Mouse (Mus musculus): Measurements from ENCODE around the gene Ulk4. TPM values are rescaled to one million over a fixed set of nuclear protein-coding genes. Genes with fewer than 3 reads are reported as not detected.

Ulk4 gene
- polyA plus RNA-seq, 1 experiment from 2014 or later = 193 TPM

DNA sequence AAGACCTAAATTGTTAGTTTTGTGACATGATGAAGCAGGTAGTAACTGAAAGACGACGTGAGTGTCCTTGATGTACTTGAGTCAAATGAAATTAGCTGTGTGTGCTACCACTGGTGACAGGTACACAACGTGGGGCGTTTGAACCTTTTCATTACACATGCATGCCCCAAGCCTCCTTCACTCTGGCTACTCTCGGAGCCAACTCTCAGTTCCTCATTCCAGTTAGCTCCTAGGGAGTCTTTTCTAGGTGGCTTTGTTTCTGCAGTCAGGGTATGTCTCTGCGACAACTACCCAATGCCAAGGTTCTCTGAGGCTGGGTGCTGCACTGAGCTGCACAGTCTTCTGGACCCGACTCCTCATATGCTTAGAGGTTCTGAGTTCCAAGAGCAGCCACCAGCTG, 100.6 kb downstream of the Ulk4 start:
- ATAC-seq (ENCODE audit: insufficient number of reproducible peaks, insufficient read depth, low FRiP score, low TSS enrichment, low read depth) = no peak
- Histone ChIP-seq H3K4me3 (replicated peaks) (no peak overlapping the region), H3K27ac (no peak overlapping the region), H3K27me3 (no peaks in the 10 kb centered on the region), H3K36me3 (no peaks in the 10 kb centered on the region), H3K9me3 (peaks cover 5% of the 10 kb centered on the region; the same call in 1 of the 2 replicates), H3K4me1 (replicated peaks) (no peaks in the 10 kb centered on the region), H3K9ac (replicated peaks) (no peak overlapping the region), H3K4me2 (no peak overlapping the region)
- 91% methylated on average over 7 of the region's 7 CpGs for WGBS

DNA sequence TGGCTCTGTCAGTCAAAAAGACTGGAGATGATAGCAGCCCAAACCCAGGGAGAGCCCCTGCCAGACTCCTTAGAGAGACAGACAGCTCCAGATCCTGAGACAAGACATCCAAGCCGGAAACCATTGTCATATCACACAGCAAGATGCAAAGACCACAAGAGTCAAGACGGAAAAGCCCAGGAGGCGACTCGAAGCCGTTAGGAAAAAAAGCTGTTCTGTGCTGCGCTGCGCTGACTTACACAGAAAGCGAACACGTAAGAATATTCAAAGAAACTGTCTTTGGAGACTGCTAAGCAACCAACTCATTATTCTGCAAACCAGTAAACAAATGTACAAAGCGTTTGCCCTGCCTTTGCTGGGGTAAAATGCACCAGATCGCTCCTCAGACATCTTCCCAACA, 101.8 kb downstream of the Ulk4 start:
- Histone ChIP-seq H3K4me3 (replicated peaks) (no peak overlapping the region), H3K27ac (no peak overlapping the region), H3K4me1 (replicated peaks) (no peaks in the 10 kb centered on the region), H3K9ac (replicated peaks) (no peak overlapping the region), H3K36me3 (no peaks in the 10 kb centered on the region), H3K27me3 (no peaks in the 10 kb centered on the region), H3K9me3 (peaks cover 8% of the 10 kb centered on the region; the same call in 1 of the 2 replicates), H3K4me2 (no peak overlapping the region)
- ATAC-seq (ENCODE audit: insufficient number of reproducible peaks, insufficient read depth, low FRiP score, low TSS enrichment, low read depth) = no peak
- WGBS = 90% methylated on average over 11 of the region's 11 CpGs

DNA sequence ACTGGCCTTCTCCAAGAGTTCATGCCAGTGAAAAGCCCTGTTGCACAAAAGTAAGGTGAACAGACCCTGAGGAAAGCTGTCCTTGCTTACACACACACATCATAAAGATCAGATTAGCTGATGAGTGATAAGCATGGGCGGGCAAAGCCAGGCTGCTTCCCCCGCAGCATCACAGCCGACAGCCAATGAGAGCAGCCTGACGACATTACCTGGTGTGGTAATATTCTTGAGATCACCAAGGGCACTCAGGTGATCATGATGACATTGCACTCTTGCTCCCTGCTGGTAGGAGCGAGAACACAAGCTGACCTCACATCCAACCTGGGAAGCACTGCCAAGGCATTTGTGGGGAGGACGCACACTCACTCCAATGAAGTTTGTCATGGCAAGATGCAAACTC, 104.9 kb downstream of the Ulk4 start:
- H3K4me2 ChIP-seq = no peak overlapping the region
- H3K4me1 ChIP-seq (replicated peaks) = no peaks in the 10 kb centered on the region
- no peak overlapping the region for H3K4me3 ChIP-seq (replicated peaks)
- no peak for ATAC-seq (ENCODE audit: insufficient number of reproducible peaks, insufficient read depth, low FRiP score, low TSS enrichment, low read depth)
- 74% methylated on average over 6 of the region's 6 CpGs for WGBS
- H3K27ac ChIP-seq = no peak overlapping the region
- no peaks in the 10 kb centered on the region for H3K36me3 ChIP-seq
- H3K27me3 ChIP-seq = no peaks in the 10 kb centered on the region
- H3K9ac ChIP-seq (replicated peaks) = no peak overlapping the region
- 0 out of 2 replicates have a peak, but pooled peaks cover 3% of the 10 kb centered on the region for H3K9me3 ChIP-seq

DNA sequence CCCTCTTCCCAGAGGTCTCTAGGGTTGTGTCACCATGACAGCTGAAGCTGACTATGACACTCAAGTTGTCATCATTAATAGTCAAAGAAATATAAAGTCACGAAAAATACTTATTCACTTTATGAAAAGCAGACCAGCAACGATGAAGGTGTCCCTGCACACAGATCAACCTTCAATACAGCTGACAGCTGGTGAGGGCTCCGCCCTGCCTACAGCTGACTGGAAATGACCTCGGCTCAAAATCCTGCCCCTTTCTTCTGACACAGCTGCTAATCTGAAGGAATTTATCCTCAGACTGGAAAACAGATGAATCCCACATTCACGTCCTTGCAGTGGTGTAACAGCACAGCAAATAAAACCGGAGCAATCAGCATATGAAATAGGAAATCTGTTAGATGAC, 105.4 kb downstream of the Ulk4 start:
- no peak overlapping the region for H3K4me3 ChIP-seq (replicated peaks)
- 0 out of 2 replicates have a peak, but pooled peaks cover 3% of the 10 kb centered on the region for H3K9me3 ChIP-seq
- 71% methylated on average over 6 of the region's 6 CpGs for WGBS
- H3K4me1 ChIP-seq (replicated peaks) = no peaks in the 10 kb centered on the region
- no peaks in the 10 kb centered on the region for H3K27me3 ChIP-seq
- H3K4me2 ChIP-seq = no peak overlapping the region
- H3K9ac ChIP-seq (replicated peaks) = no peak overlapping the region
- no peak overlapping the region for H3K27ac ChIP-seq
- no peak for ATAC-seq (ENCODE audit: insufficient number of reproducible peaks, insufficient read depth, low FRiP score, low TSS enrichment, low read depth)
- H3K36me3 ChIP-seq = no peaks in the 10 kb centered on the region

DNA sequence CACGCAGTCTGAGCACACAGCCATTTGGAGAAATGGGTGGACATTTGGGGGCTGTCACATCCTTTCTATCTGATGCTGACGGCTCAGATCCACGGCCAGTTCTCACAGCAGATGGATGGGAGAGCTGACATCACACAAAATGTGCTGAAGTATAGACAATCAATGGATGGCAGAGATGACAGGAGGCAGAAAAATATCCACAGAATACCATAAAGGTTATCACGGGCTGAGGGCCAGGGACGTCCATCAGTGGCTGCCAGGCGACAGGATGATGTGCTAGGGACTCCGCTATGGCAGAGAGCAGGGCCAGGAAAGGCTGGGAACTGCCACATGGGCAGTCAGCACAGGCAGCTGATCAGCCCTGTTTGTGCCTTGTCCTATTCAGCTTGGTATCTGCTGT, 112.4 kb downstream of the Ulk4 start:
- 86% methylated on average over 7 of the region's 7 CpGs for WGBS
- Histone ChIP-seq H3K36me3 (0 out of 2 replicates have a peak, but pooled peaks cover 3% of the 10 kb centered on the region), H3K27me3 (no peaks in the 10 kb centered on the region), H3K4me1 (replicated peaks) (0 out of 2 replicates have a peak, but pooled peaks cover 6% of the 10 kb centered on the region), H3K27ac (no peak overlapping the region), H3K4me3 (replicated peaks) (no peak overlapping the region), H3K4me2 (no peak overlapping the region), H3K9ac (replicated peaks) (no peak overlapping the region), H3K9me3 (no peaks in the 10 kb centered on the region)
- ATAC-seq (ENCODE audit: insufficient number of reproducible peaks, insufficient read depth, low FRiP score, low TSS enrichment, low read depth) = no peak

DNA sequence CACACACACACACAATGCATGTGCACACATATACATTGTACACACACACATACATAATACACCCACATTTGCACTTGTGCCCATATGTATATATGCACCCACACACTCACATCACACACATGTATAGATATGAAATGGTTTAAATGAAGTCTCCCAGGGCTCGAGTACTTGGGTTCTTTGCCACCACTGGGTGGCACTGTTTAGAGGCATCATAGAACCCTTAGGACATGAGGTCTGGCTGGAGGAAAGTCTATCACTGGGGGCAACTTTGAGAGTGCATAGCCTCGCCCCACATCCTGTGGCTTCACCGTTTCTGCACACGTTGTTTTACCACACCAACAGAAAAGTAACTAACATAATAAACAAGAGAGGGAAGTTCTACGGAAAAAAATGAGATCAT, 114.2 kb downstream of the Ulk4 start:
- WGBS = 57% methylated on average over 5 of the region's 5 CpGs
- H3K9me3 ChIP-seq = no peaks in the 10 kb centered on the region; the same call in 1 of the 2 replicates
- 0 out of 2 replicates have a peak, but pooled peaks cover 3% of the 10 kb centered on the region for H3K36me3 ChIP-seq
- no peak overlapping the region for H3K9ac ChIP-seq (replicated peaks)
- no peak overlapping the region for H3K4me3 ChIP-seq (replicated peaks)
- H3K27me3 ChIP-seq = no peaks in the 10 kb centered on the region
- H3K27ac ChIP-seq = no peak overlapping the region
- ATAC-seq (ENCODE audit: insufficient number of reproducible peaks, insufficient read depth, low FRiP score, low TSS enrichment, low read depth) = no peak
- H3K4me2 ChIP-seq = no peak overlapping the region
- H3K4me1 ChIP-seq (replicated peaks) = 0 out of 2 replicates have a peak, but pooled peaks cover 6% of the 10 kb centered on the region

DNA sequence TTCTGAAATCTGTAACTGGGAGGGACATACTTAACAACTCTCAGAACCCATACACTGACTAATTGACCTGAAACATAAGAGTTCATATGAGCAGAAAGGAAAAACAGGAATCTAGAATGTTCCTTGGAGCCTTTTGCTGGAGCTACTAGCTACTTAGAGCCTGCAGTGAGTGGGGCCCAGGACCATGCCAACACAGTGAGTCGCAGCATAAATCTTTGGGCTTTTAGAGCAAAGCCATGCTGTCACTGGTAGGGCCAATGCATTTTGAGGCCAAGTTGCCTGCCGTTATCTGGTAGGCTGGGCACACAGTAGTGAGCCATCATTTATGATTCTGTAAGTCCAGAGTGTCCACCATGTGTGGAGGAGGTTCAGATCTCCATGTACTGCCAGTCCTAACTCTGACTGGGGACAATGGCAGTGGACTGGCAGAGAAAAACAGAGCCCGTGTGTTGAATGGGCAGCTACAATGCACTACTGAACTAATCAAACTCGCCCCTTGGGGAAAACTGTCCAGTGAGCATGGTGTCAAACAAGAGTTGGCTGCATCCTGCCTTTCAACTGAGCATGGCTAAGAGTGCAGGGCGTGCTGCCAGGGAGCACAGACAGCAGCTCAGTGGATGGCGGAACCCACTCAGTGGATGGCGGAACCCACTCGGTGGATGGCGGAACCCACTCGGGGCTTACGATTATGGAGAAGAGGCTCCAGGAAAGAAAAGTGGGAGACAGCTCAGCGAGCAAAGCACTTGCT, 115.0 kb downstream of the Ulk4 start:
- Histone ChIP-seq H3K9me3 (no peaks in the 10 kb centered on the region; the same call in 1 of the 2 replicates), H3K27me3 (no peaks in the 10 kb centered on the region), H3K9ac (replicated peaks) (no peak overlapping the region), H3K4me2 (no peak overlapping the region), H3K4me3 (replicated peaks) (no peak overlapping the region), H3K36me3 (0 out of 2 replicates have a peak, but pooled peaks cover 3% of the 10 kb centered on the region), H3K27ac (no peak overlapping the region), H3K4me1 (replicated peaks) (0 out of 2 replicates have a peak, but pooled peaks cover 6% of the 10 kb centered on the region)
- 92% methylated on average over 12 of the region's 12 CpGs for whole genome bisulfite sequencing
- no peak for ATAC-seq (ENCODE audit: insufficient number of reproducible peaks, insufficient read depth, low FRiP score, low TSS enrichment, low read depth)

DNA sequence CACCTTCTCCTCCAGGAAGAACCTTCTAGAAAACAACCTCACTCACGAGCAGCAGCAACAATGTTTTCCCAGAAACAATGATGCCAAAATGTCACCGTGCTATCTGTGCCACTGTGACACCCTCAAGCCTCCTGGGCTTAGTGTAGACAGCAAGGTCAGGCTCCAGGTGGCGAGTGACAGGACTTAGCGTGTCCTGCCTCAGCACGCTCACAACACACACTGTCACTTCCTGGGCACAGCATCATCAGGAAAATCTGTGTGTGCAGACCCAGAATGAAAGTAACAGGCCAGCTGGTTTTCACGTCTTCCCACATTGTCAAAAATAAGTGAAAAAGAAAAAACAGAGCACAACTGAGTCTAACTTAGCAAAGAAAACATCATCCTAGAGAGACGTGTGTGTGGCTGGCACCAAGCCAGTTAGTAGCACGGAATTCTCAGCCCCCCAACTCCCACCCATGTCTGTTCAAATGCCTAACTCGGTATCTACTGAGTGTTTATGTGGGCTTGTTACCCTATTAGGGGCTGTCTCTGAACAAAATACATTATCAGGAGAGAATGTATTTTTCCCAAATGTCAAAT, 120.7 kb downstream of the Ulk4 start:
- H3K4me2 ChIP-seq = no peak overlapping the region
- H3K36me3 ChIP-seq = no peaks in the 10 kb centered on the region
- H3K4me1 ChIP-seq (replicated peaks) = 0 out of 2 replicates have a peak, but pooled peaks cover 2% of the 10 kb centered on the region
- no peak overlapping the region for H3K9ac ChIP-seq (replicated peaks)
- H3K4me3 ChIP-seq (replicated peaks) = no peak overlapping the region
- 72% methylated on average over 9 of the region's 9 CpGs for WGBS
- no peaks in the 10 kb centered on the region for H3K27me3 ChIP-seq
- H3K9me3 ChIP-seq = no peaks in the 10 kb centered on the region; the same call in 1 of the 2 replicates
- no peak for ATAC-seq (ENCODE audit: insufficient number of reproducible peaks, insufficient read depth, low FRiP score, low TSS enrichment, low read depth)
- no peak overlapping the region for H3K27ac ChIP-seq

DNA sequence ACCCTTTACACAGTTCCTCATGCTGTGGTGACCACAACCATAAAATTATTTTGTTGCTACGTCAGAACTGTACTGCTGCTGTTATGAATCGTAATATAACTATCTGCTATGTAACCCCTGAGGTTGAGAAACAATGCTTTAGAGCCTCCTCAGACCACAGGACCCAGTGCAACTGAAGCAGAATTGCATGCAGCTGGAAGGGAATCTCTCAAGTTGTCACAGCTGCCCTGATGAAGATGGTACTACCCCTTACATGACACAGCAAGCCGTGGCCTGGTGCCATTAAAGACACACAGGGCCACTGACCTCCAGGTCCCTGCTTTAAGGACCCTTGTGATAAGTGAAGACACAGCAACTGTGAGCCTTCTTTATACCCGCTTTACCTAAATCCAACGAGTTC, 123.7 kb downstream of the Ulk4 start:
- 82% methylated on average over 5 of the region's 5 CpGs for WGBS
- peaks cover 13% of the 10 kb centered on the region for H3K4me1 ChIP-seq (replicated peaks)
- no peak overlapping the region for H3K27ac ChIP-seq
- ATAC-seq (ENCODE audit: insufficient number of reproducible peaks, insufficient read depth, low FRiP score, low TSS enrichment, low read depth) = no peak
- H3K4me3 ChIP-seq (replicated peaks) = no peak overlapping the region
- H3K4me2 ChIP-seq = no peak overlapping the region
- H3K9me3 ChIP-seq = no peaks in the 10 kb centered on the region; the same call in 1 of the 2 replicates
- H3K27me3 ChIP-seq = no peaks in the 10 kb centered on the region
- H3K36me3 ChIP-seq = no peaks in the 10 kb centered on the region
- no peak overlapping the region for H3K9ac ChIP-seq (replicated peaks)

DNA sequence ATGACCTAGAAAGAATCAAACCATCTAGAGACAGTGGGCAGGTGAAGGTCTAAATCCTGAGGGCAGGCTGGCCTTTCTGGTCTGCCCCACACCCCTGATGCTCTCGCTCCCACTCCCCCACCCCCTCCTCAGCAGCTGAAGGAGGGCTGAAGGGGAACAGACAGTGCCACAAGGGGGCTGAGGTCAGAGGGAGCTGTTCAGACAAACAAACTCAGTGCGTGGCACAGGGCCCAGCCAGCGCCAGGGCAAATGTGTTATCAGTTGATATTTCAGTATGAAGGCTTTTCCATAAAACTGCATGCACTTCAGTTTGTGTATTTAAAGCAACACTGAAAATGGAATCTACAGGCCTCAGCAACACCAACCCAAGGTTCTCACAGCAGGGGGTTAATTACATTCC, 128.4 kb downstream of the Ulk4 start:
- no peaks in the 10 kb centered on the region for H3K27me3 ChIP-seq
- no peak for ATAC-seq (ENCODE audit: insufficient number of reproducible peaks, insufficient read depth, low FRiP score, low TSS enrichment, low read depth)
- H3K36me3 ChIP-seq = peaks cover 4% of the 10 kb centered on the region; the same call in 1 of the 2 replicates
- WGBS = 28% methylated on average over 3 of the region's 3 CpGs
- H3K9me3 ChIP-seq = no peaks in the 10 kb centered on the region; the same call in 1 of the 2 replicates
- H3K4me1 ChIP-seq (replicated peaks) = peaks cover 14% of the 10 kb centered on the region
- H3K9ac ChIP-seq (replicated peaks) = no peak overlapping the region
- H3K4me3 ChIP-seq (replicated peaks) = no peak overlapping the region
- no peak overlapping the region for H3K27ac ChIP-seq
- no peak overlapping the region for H3K4me2 ChIP-seq

DNA sequence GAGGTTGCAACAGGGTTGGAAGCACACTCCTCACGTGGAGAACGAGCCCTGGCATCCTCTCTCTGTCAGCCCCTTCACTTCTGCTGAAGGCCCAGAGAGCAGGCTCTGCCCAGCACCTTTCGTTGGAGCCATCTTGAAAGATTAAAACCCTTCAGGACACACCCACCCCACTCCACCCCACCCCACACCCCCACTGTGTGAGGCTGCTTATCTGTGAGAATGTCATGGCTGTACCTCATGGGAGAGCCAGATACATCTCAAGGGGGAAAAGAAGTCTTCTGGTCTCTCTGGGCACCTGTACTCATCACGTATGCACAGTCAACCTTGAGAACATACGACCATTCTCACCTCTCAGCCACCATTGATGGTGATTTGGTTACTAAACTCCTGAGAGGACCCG, 133.8 kb downstream of the Ulk4 start:
- peaks cover 3% of the 10 kb centered on the region; the same call in 1 of the 2 replicates for H3K9me3 ChIP-seq
- no peak overlapping the region for H3K4me3 ChIP-seq (replicated peaks)
- peaks cover 4% of the 10 kb centered on the region; the same call in 1 of the 2 replicates for H3K36me3 ChIP-seq
- no peak overlapping the region for H3K9ac ChIP-seq (replicated peaks)
- no peak overlapping the region for H3K27ac ChIP-seq
- no peaks in the 10 kb centered on the region for H3K27me3 ChIP-seq
- no peak overlapping the region for H3K4me2 ChIP-seq
- ATAC-seq (ENCODE audit: insufficient number of reproducible peaks, insufficient read depth, low FRiP score, low TSS enrichment, low read depth) = no peak
- 81% methylated on average over 6 of the region's 6 CpGs for WGBS
- peaks cover under 1% of the 10 kb centered on the region; the same call in 1 of the 2 replicates for H3K4me1 ChIP-seq (replicated peaks)

Data from limb, embryonic 12.5 days (tissue).